Mouse (Mus musculus): ENCODE data around the gene Olfr299.

The Olfr299 gene

GRCm38 (mm10) chr7:86459621-86460020 lies at the start of gene Olfr299:
TSS of gene Olfr299 (plus strand) at chr7:86459921.
- TF ChIP-seq GATA4 (IDR thresholded peaks at IDR 0.05; ENCODE audit: insufficient replicate concordance, low read length), result no peak

- TF ChIP-seq GATA4 (IDR thresholded peaks at IDR 0.05; ENCODE audit: insufficient replicate concordance, low read length), result no peak
These were observed 32.7 kb downstream of the Olfr299 start, which contains the start of gene Olfr298 for GRCm38 (mm10) chr7:86492384-86492783. TSS of gene Olfr298 (minus strand) at chr7:86492484.
